Mouse (Mus musculus) CD4-positive helper T cell, adult 2 months (primary cell): Measurements from ENCODE around the gene Srgap2.

Source experiments
- DNase-seq: peaks from one replicate; pipeline ENCODE4 v3.0.0-alpha.2; 2012; ENCODE audit warnings: low read depth, missing footprints, low spot score

Srgap2 gene

DNA sequence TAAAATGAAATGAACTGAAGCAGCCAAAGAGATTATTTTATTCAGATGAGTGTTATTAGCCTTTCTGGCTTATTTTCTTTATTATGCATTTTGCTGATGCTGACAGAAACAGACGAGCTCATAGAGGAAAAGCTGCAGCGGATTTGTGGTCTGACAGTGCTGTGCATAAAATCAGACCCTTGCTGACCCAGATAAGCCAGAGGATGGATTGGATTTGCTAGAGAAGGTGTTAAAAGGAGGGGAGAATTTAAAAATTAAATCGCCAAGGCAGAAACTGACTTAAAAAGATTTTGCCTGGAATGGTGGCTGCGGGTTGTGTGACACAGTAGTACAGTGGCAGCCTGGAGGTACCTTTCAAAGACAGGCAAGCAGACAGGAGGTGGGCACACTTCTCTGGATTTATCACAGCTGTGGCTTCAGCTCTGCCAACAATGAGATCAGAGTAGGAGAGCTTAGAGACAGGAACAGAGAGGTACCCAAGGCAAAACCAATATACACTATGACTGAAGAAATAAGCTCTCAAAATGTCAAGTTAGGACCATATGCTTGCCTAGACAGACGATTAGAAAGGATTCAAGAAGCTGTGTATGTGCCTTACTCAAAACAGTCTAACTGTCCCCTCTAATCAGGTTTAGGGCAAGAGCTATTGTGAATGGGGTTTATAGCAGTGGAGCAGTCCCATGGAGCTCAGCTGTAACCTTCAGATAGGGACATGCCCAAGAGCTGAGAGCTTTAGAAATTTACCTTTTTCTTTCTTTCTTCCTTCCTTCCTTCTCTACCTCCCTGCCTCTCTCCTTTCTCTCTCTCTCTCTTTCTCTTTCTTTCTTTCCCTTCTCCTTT, 109.1 kb downstream of the Srgap2 start:
- no peak for DNase-seq

DNA sequence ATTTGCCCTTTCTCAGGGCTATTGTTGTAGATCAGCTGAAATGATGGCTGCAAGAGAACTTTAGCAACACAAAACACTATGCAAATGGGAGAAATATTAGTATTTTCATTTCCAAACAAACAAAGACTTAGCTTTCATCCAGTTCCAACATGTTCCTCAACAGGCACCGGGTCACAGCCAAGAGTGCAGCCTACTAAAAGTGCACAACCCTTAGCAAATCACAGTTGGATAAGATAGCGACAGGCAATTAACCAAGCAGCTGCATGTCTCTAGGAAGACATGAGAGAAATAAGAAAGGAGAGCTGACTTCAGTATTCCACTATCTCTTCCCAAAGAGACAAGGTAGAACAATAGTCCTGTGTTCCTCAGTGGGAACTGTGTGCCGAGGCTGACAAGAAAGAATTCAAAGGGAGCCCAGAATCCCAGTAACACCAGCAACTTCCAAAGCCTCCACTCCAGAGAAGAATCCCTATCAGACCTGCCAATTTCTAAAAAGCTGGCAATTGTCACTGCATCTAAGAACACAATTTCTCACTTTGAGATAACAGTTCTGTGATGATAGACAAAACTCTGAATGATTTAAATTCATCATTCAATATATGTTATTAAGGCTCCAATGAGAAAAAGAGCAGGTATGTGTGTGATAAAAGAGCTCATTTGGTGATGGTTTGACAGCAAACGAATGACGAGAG, 109.9 kb downstream of the Srgap2 start:
- no peak for DNase-seq

DNA sequence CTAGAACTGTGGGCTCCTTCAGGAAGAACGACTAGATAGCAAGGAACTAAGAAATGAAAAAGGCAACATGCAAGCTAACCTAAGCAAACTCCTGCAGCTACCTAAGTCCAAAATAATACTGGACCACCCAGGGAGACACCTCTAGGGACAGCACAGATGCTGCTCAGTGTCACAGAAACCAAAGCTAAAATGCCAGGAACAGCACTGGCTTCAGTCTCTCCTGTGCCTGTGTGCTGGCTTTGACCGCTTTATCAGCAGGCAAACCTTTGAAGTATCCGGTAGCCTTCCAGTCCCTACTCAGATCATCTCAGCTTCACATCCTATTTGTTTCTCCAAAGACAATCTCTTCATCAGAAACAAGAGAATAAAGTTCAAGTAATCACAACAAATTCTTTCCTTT, 123.6 kb downstream of the Srgap2 start:
- no peak for DNase-seq

- no peak for DNase-seq
These were observed 126.3 kb downstream of the Srgap2 start for GRCm38 (mm10) chr1:131400844-131401243.

- DNase-seq, result no peak
These were observed 129.0 kb downstream of the Srgap2 start for GRCm38 (mm10) chr1:131398181-131398580.

DNA sequence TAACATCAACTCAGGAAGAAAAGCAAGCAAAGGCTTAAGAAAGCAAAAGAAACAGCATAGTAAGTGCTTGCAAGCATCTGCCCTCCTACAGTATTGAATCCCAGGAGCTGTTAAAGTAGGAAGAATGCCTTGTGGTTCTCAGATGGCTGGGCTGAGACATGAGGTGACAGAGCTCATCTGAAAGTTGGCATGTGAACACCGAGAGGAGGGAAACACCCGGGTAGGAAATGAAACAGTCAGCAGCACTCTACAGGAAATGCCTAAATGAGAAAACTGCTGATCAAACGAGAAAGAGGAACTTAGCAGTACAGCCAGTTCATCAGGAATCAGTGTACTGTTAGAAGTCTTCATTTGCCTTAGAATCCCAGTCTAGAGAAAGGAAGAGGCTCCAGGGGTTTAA, 142.7 kb downstream of the Srgap2 start:
- peak; percentile 58 for DNase-seq

- no peak for DNase-seq
These were observed 145.0 kb downstream of the Srgap2 start for GRCm38 (mm10) chr1:131382184-131382583.

DNA sequence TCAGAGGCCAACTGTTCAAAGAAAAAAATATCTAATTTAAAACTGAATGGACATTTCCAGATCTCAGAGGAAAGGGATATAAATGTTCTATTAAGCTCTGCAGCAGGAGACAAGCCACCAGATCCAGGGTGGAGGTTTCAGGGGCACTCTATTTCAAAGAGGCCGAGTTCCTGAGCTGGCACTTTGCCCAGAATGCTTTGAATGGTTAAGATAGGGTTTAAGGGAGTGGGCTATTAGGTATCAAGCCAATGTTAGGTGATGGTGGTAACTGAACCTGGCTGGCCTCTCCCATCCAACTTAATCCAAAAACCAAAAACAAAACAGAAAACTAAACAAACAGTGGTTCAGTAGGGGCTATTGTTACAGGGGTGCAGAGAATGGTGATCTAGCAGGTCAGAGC, 146.9 kb downstream of the Srgap2 start:
- no peak for DNase-seq

- DNase-seq, result peak; percentile 27
These were observed 148.2 kb downstream of the Srgap2 start for GRCm38 (mm10) chr1:131378914-131379474.

- DNase-seq, result no peak
These were observed 148.9 kb downstream of the Srgap2 start for GRCm38 (mm10) chr1:131378081-131378913.

GRCm38 (mm10) chr1:131365832-131366231, 161.3 kb downstream of the Srgap2 start:
- DNase-seq, result peak; percentile 54

- DNase-seq, result no peak
These were observed 162.7 kb downstream of the Srgap2 start for GRCm38 (mm10) chr1:131364432-131364831.

GRCm38 (mm10) chr1:131363887-131364286, 163.3 kb downstream of the Srgap2 start:
- no peak for DNase-seq

GRCm38 (mm10) chr1:131362089-131362488, 165.1 kb downstream of the Srgap2 start:
- DNase-seq, result no peak

DNA sequence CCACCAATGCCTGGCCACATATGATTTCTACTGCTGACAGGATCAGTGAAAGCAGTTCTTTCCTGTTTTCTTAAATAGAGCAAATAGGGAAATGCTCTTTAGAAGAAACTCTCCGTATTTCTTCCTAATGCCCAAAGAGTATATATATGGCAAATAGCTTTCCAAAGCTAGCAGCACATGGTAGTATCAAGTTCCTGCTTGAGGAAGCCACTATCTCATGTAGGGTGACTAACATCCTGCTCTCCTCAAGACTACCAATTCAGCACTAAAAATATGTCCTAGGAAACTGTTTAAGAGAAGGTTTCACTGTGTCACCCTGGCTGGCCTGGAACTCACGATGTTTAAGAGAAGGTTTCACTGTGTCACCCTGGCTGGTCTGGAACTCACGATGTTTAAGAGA, 166.4 kb downstream of the Srgap2 start:
- DNase-seq, result no peak

DNA sequence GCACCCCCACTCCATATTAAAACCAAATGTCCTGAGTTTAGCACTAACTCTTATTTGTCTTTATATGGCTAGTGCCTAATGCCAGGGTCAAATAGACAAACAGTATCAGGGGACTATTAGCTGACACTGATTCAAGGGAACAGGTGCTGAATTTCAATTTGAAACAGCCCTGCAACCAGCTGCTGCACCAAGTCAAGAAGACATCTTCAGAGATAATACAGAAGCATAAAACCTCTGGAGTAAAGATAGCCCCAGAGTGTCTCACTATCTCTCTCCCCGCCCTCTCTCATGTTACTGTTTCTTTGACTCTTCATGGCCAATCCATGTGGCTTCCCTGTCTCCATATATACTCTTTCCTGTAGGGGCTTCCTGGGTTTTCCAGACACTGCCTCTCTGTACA, 167.5 kb downstream of the Srgap2 start:
- no peak for DNase-seq

DNA sequence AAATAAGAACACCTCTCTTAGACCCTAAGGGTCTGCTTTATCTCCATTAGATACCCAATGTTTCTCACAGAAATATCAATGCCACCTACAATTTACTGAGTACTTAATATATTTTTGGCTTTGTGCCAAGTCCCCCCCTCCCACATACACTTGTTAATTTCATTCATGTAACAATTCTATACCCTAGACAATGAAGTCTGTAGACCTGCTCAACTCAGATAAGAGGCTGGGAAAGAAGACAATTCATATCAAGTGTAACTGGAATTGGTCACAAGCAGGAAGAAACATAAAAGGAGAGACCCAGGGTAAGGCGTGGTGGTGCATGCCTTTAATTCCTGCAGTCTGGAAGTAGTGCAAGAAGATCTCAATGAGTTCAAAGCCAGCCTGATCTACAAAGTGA, 169.9 kb downstream of the Srgap2 start:
- no peak for DNase-seq

- no peak for DNase-seq
These were observed 175.7 kb downstream of the Srgap2 start for GRCm38 (mm10) chr1:131351436-131351835.

GRCm38 (mm10) chr1:131349993-131350510, 177.1 kb downstream of the Srgap2 start:
- peak; percentile 15 for DNase-seq

DNA sequence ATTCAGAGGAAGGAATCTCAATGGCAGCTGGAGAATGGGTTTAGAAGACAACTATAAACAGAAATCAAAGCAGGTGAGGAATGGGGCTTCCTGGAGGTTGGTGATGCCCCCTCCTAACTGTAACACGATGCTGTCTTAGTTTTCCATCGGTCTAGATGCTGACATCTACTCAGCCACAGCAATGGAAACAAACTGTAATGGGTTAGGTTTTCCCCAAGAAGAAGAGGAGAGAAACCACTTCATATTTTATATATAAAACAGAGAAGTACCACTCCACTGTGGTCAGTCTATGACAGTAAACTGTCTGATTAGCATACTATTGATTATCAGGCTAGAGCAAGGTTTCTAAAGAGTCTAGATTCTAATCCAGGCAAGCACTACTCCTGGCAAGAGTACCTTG, 179.4 kb downstream of the Srgap2 start:
- DNase-seq, result peak; percentile 18

DNA sequence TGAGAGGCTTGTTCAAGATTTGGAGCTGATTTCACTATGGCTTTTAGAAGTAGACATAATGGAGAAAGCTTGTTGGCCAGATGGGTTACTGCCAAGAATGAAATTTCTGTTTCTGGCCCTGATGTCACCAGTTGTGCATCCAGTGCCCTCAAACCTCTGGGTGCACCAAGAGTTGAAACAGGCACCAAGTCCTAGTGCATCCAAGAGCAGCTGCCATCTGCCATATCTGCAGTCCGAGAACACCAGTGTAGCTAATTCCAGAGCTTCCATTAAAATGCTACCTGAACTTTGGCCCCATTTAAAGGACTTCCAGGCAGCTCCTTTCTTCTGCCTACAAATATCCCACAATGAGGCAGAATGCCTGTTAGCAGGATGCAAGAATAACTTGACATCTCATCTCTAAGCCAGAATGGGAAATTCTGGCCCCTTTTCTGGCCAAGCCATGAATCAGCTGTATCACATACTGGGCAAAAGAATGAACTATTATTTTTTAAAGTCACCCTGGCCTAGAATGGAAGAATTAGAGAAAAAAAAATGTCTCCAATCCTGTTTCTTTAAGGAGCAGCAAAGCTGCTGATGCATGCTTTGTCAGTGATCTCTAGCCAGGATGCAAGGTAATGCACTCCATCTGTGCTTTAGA, 180.1 kb downstream of the Srgap2 start:
- no peak for DNase-seq
